Mouse (Mus musculus) midbrain, embryonic 15.5 days (tissue): ENCODE data around the gene Qtrt2. TPM values are rescaled to one million over a fixed set of nuclear protein-coding genes. Genes with fewer than 3 reads are reported as not detected.
A peak's percentile ranks its signal among the peaks of the same experiment; 100 is the strongest.

ENCODE experiments used
- ATAC-seq: fragments of 200-750 bp; cut with Nextera tagmentation; replicated peaks from 2 replicates; pipeline ENCODE4 v1.8.0; 2017; ENCODE audit warnings: moderate TSS enrichment
- H3K27ac ChIP-seq: fragments of 300-500 bp; sonication (generic); 2 replicates; pipeline ENCODE4 v1.5.1; 2015; ENCODE audit warnings: mild to moderate bottlenecking, inconsistent platforms
- H3K27me3 ChIP-seq: fragments of 300-500 bp; sonication (generic); replicated peaks from 2 replicates; pipeline ENCODE4 v1.6.1; 2015; ENCODE audit warnings: inconsistent platforms
- H3K36me3 ChIP-seq: fragments of 300-500 bp; sonication (generic); replicated peaks from 2 replicates; pipeline ENCODE4 v1.6.1; 2015; ENCODE audit warnings: inconsistent platforms
- H3K4me1 ChIP-seq: fragments of 300-500 bp; sonication (generic); 2 replicates; pipeline ENCODE4 v1.6.1; 2015; ENCODE audit warnings: inconsistent platforms
- H3K4me2 ChIP-seq: fragments of 300-500 bp; sonication (generic); 2 replicates; pipeline ENCODE4 v1.6.1; 2015; ENCODE audit warnings: inconsistent platforms, mild to moderate bottlenecking, moderate library complexity
- H3K4me3 ChIP-seq: fragments of 300-500 bp; sonication (generic); 2 replicates; pipeline ENCODE4 v1.5.1; 2015; ENCODE audit warnings: mild to moderate bottlenecking, inconsistent platforms
- H3K9ac ChIP-seq: fragments of 300-500 bp; sonication (generic); 2 replicates; pipeline ENCODE4 v1.6.1; 2015; ENCODE audit warnings: mild to moderate bottlenecking, inconsistent platforms
- H3K9me3 ChIP-seq: fragments of 300-500 bp; sonication (generic); 2 replicates; pipeline ENCODE4 v1.6.1; 2016; ENCODE audit warnings: inconsistent platforms
- WGBS: fragments of 180-500 bp; shearing (Covaris S2); methylation state at CpG from one replicate; pipeline ENCODE4 v1.1.7; 2015; ENCODE audit warnings: mixed read lengths; 5-methylcytosine and 5-hydroxymethylcytosine counted together
- polyA plus RNA-seq: library from polyadenylated mRNA; unstranded; fragments of >200 nt; fragmentation: Nextera tagmentation; extraction: Ambion mirVana; gene quantifications from 2 replicates; pipeline ENCODE4 v1.2.1, GENCODE M21; 2015

Qtrt2 gene
- polyA plus RNA-seq, 1 experiment from 2014 or later: 17.2 TPM

- WGBS: 24% methylated on average over 2 of the region's 2 CpGs
- Histone ChIP-seq H3K4me2 (no peak overlapping the region), H3K4me1 (peaks cover 8% of the 10 kb centered on the region; the same call in 1 of the 2 replicates), H3K9ac (no peak overlapping the region), H3K27ac (peak overlapping the region; percentile 60), H3K9me3 (no peaks in the 10 kb centered on the region), H3K27me3 (no peaks in the 10 kb centered on the region), H3K4me3 (no peak overlapping the region), H3K36me3 (no peaks in the 10 kb centered on the region)
- ATAC-seq: peak; percentile 76
Measured at GRCm38 (mm10) chr16:43922024-43922423, 4.6 kb downstream of the Qtrt2 start.

DNA sequence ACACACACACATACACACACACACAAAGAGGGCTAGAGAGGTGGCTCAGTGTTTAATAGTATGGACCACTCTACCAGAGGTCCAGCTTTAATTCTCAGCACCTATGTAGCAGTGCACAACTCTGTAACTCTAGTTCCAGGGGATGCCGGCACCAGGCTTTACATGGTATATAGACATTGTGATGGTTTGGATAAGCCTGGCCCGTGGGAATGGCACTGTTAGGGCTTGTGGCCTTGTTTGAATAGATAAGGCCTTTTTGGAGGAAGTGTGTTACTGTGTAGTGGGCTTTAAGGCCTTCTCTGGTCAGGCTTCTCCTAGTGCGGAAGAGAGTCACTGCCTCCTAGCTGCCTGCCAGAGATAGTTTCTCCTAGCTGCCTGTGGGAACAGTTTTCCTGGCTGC is 7.7 kb downstream of the Qtrt2 start:
- Histone ChIP-seq H3K27me3 (no peaks in the 10 kb centered on the region), H3K9ac (no peak overlapping the region), H3K4me3 (no peak overlapping the region), H3K27ac (no peak overlapping the region), H3K4me2 (no peak overlapping the region), H3K4me1 (peaks cover 8% of the 10 kb centered on the region; the same call in 1 of the 2 replicates), H3K9me3 (no peaks in the 10 kb centered on the region), H3K36me3 (no peaks in the 10 kb centered on the region)
- WGBS: 93% methylated on average over 3 of the region's 3 CpGs
- no peak for ATAC-seq

- WGBS: 87% methylated on average over 2 of the region's 2 CpGs
- Histone ChIP-seq H3K4me2 (no peak overlapping the region), H3K9ac (no peak overlapping the region), H3K27me3 (no peaks in the 10 kb centered on the region), H3K4me3 (no peak overlapping the region), H3K4me1 (no peaks in the 10 kb centered on the region), H3K9me3 (no peaks in the 10 kb centered on the region), H3K27ac (no peak overlapping the region), H3K36me3 (no peaks in the 10 kb centered on the region)
- no peak for ATAC-seq
Measured at GRCm38 (mm10) chr16:43908881-43909280, 17.7 kb downstream of the Qtrt2 start.

DNA sequence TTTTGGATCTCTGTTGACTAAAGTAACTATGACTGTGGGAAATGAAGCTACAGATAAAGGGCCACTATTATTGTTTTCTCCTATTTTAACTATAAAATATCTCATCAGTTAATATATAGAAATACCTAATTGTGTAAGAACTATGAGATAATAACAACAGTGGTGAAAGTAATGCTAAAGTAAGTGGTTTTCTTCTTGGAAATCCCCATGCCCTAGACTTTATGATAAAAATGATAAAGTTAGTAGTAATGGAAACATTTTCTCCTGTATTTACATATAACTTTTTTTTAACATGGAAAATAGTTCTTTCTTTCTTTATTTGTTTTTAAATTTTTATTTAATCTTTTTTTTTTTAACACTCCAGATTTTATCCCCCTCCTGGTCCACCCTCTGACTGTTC is 26.0 kb downstream of the Qtrt2 start:
- Histone ChIP-seq H3K4me2 (no peak overlapping the region), H3K27ac (no peak overlapping the region), H3K9me3 (no peaks in the 10 kb centered on the region), H3K27me3 (no peaks in the 10 kb centered on the region), H3K4me3 (no peak overlapping the region), H3K9ac (no peak overlapping the region), H3K4me1 (no peaks in the 10 kb centered on the region), H3K36me3 (no peaks in the 10 kb centered on the region)
- no peak for ATAC-seq

DNA sequence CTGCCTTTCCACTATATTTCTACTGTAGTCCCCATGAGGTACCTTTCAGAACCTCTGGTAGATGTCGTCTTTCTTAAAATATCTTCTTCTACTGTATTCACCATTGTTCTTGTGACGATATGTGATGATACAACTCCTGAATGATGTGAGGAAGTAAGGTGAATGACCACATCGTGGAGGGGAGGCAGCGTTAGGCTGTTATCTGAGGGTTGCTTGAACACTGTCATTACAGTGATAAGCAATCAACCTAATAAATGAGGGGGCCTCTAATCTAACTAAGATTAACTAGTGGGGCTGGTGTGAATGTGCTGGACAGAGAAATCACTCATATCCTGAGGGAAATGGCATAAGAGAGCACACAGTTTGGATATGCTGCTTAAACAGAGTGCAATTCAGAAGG is 26.5 kb downstream of the Qtrt2 start:
- Histone ChIP-seq H3K4me3 (no peak overlapping the region), H3K4me2 (no peak overlapping the region), H3K4me1 (no peaks in the 10 kb centered on the region), H3K9ac (no peak overlapping the region), H3K9me3 (no peaks in the 10 kb centered on the region), H3K27ac (no peak overlapping the region), H3K27me3 (no peaks in the 10 kb centered on the region), H3K36me3 (no peaks in the 10 kb centered on the region)
- ATAC-seq: no peak
- 92% methylated on average over 4 of the region's 4 CpGs for WGBS

DNA sequence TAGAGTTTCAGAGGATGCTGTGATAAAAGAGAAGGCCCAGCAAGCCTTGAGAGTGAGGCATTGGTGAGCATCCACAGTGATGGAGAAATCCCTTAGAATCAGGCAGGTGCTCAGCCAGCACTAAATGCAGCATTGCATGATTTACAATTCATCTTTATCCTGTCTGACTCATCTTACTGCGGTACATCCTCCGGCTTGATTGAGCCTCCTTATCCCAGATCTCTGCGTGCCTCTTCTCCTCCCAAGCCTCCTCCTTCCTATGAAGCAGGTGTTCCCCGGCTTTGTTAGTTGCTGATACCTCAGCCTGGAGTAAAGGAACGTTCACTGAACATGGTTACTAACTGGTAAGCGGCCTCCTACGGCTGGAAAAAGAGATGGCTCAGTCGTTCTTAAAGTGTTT is 32.1 kb downstream of the Qtrt2 start:
- H3K9me3 ChIP-seq: no peaks in the 10 kb centered on the region
- 91% methylated on average over 8 of the region's 8 CpGs for whole genome bisulfite sequencing
- H3K36me3 ChIP-seq: no peaks in the 10 kb centered on the region
- H3K27ac ChIP-seq: no peak overlapping the region
- H3K4me2 ChIP-seq: no peak overlapping the region
- no peak overlapping the region for H3K9ac ChIP-seq
- no peak for ATAC-seq
- no peak overlapping the region for H3K4me3 ChIP-seq
- H3K27me3 ChIP-seq: no peaks in the 10 kb centered on the region
- peaks cover 8% of the 10 kb centered on the region for H3K4me1 ChIP-seq

DNA sequence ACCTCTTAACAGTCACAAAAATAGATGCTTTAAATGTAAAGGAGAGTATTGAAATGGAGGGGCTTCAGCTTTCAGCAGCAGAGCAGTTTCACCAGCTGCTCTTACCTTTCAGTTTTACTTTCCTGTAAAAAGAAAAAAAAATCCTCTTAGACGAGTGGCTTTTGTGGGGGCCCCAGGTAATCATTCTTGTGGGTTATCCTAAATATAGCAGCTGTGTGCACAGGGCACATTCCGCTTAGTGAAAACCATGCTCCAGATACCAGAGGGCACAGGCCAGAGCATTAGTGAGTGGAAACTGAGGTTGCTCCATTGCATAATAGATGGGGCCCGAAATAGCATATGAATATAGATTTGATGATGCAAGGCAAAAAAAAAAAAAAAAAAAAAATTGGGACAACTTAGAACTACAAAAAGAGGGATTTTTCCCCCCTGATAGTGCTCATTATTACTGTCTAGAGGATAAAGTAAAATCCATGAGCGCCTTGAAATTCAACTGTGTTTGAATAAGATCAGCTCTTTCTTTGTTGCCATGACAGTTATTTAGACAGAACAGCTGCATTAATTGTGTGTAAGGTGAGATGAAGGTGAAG is 35.8 kb downstream of the Qtrt2 start:
- peak overlapping the region; percentile 88 for H3K4me2 ChIP-seq
- H3K4me1 ChIP-seq: peaks cover 24% of the 10 kb centered on the region
- no peaks in the 10 kb centered on the region for H3K36me3 ChIP-seq
- no peaks in the 10 kb centered on the region for H3K27me3 ChIP-seq
- H3K9me3 ChIP-seq: no peaks in the 10 kb centered on the region
- H3K9ac ChIP-seq: no peak overlapping the region
- no peak overlapping the region for H3K27ac ChIP-seq
- H3K4me3 ChIP-seq: no peak overlapping the region
- ATAC-seq: no peak
- WGBS: 89% methylated on average over 4 of the region's 4 CpGs

DNA sequence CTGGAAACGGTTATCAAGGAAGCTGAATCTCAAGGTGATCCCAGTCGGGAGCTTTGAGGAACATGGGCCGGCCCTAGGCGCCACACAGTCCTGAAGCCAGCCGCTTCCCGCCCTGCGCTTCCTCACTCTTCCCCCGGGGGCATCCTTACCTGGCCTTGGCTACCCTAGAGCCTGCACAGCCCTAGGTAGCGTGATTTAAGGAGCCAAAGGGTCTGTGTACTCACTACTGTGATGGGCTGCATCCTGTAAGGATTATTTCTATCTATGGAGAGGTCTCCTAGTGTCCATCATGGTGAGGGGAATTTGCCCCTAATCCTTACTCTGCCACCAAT is 36.6 kb downstream of the Qtrt2 start:
- H3K27ac ChIP-seq: peak overlapping the region; percentile 90
- peak overlapping the region; percentile 94 for H3K9ac ChIP-seq
- H3K36me3 ChIP-seq: no peaks in the 10 kb centered on the region
- H3K4me3 ChIP-seq: peak overlapping the region; percentile 88
- no peaks in the 10 kb centered on the region for H3K27me3 ChIP-seq
- no peaks in the 10 kb centered on the region for H3K9me3 ChIP-seq
- ATAC-seq: peak; percentile 97
- H3K4me2 ChIP-seq: peak overlapping the region; percentile 88
- WGBS: 1% methylated on average over 9 of the region's 9 CpGs
- peaks cover 24% of the 10 kb centered on the region for H3K4me1 ChIP-seq

- Histone ChIP-seq H3K4me2 (peak within 1 kb of the TSS; percentile 88), H3K36me3 (no peaks in the 10 kb centered on the region), H3K9ac (peak within 1 kb of the TSS; percentile 94), H3K4me3 (peak within 1 kb of the TSS; percentile 88), H3K4me1 (peaks cover 24% of the 10 kb centered on the region), H3K27me3 (no peaks in the 10 kb centered on the region), H3K9me3 (no peaks in the 10 kb centered on the region), H3K27ac (peak within 1 kb of the TSS; percentile 90)
- ATAC-seq: peak; percentile 100
- WGBS: under 1% methylated on average over 33 of the region's 33 CpGs
Measured at GRCm38 (mm10) chr16:43889208-43890004, 37.2 kb downstream of the Qtrt2 start, which contains the start of gene Ccdc191. TSS of gene Ccdc191 (plus strand) at chr16:43889800.

- Histone ChIP-seq H3K27me3 (no peaks in the 10 kb centered on the region), H3K9ac (no peak overlapping the region), H3K4me2 (no peak overlapping the region), H3K36me3 (0 out of 2 replicates have a peak, but pooled peaks cover 6% of the 10 kb centered on the region), H3K27ac (no peak overlapping the region), H3K4me3 (no peak overlapping the region), H3K9me3 (no peaks in the 10 kb centered on the region), H3K4me1 (no peaks in the 10 kb centered on the region)
- no peak for ATAC-seq
- WGBS: 99% methylated on average over 2 of the region's 2 CpGs
Measured at GRCm38 (mm10) chr16:43882329-43882728, 44.3 kb downstream of the Qtrt2 start.

DNA sequence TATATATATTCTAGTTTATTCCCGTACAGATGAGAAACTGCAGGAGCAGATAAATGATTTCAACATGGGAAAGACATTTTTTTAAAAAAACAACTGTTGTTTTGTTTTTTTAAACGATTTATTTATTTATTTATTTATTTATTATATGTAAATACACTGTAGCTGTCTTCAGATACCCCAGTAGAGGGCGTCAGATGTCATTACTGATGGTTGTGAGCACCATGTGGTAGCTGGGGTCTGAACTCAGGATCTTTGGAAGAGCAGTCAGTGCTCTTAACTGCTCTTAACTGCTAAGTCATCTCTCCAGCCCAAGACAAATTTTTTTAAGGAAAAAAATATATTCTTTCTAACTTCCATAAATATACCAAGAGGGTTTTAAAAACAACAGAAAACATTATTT is 45.0 kb downstream of the Qtrt2 start:
- H3K27me3 ChIP-seq: no peaks in the 10 kb centered on the region
- 67% methylated on average over 3 of the region's 3 CpGs for WGBS
- H3K9me3 ChIP-seq: no peaks in the 10 kb centered on the region
- ATAC-seq: no peak
- no peak overlapping the region for H3K27ac ChIP-seq
- H3K4me1 ChIP-seq: no peaks in the 10 kb centered on the region
- H3K36me3 ChIP-seq: 0 out of 2 replicates have a peak, but pooled peaks cover 8% of the 10 kb centered on the region
- no peak overlapping the region for H3K4me3 ChIP-seq
- H3K9ac ChIP-seq: no peak overlapping the region
- no peak overlapping the region for H3K4me2 ChIP-seq

GRCm38 (mm10) chr16:43879769-43880168 is 46.8 kb downstream of the Qtrt2 start:
- Histone ChIP-seq H3K4me3 (no peak overlapping the region), H3K9ac (no peak overlapping the region), H3K4me2 (no peak overlapping the region), H3K9me3 (no peaks in the 10 kb centered on the region), H3K27me3 (no peaks in the 10 kb centered on the region), H3K36me3 (peaks cover 13% of the 10 kb centered on the region; the same call in 1 of the 2 replicates), H3K4me1 (no peaks in the 10 kb centered on the region), H3K27ac (no peak overlapping the region)
- WGBS: 90% methylated on average over 6 of the region's 6 CpGs
- no peak for ATAC-seq

DNA sequence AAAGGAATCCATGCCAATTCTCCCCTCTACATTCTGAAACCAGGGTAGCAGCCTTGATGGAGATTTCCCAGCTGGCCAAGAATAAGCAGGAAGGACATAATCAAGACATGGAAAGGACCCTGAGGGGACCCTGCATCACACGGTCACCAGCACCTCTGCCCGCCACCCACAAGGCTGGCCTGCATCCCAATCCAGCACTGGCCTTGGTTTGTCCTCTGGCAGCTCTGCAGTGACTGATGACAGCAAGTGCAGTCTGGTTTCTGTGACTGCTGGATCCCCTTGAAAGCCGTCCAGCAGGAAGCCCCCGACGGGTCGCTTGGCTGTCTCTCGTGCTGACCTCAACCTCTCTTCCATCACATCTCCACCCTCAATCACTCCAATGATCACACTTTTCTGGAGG is 55.2 kb downstream of the Qtrt2 start:
- WGBS: 93% methylated on average over 7 of the region's 7 CpGs
- no peak overlapping the region for H3K9ac ChIP-seq
- no peak overlapping the region for H3K4me2 ChIP-seq
- ATAC-seq: no peak
- no peaks in the 10 kb centered on the region for H3K9me3 ChIP-seq
- H3K4me1 ChIP-seq: no peaks in the 10 kb centered on the region
- peaks cover 12% of the 10 kb centered on the region; the same call in 1 of the 2 replicates for H3K36me3 ChIP-seq
- no peaks in the 10 kb centered on the region for H3K27me3 ChIP-seq
- no peak overlapping the region for H3K4me3 ChIP-seq
- no peak overlapping the region for H3K27ac ChIP-seq
